Mouse (Mus musculus) hindbrain, embryonic 15.5 days (tissue): ENCODE results near the gene Phlda3. TPM values are rescaled to one million over a fixed set of nuclear protein-coding genes. Genes with fewer than 3 reads are reported as not detected.

ENCODE experiments used
- ATAC-seq: fragments of 200-750 bp; cut with Nextera tagmentation; 2 replicates; pipeline ENCODE4 v1.8.0; 2017; ENCODE audit warnings: low read depth, moderate number of reproducible peaks, moderate TSS enrichment; ENCODE audit not compliant: low FRiP score
- H3K27ac ChIP-seq: fragments of 300-500 bp; sonication (generic); replicated peaks from 2 replicates; pipeline ENCODE4 v1.5.1; 2015; ENCODE audit warnings: mild to moderate bottlenecking, inconsistent platforms
- H3K27me3 ChIP-seq: fragments of 300-500 bp; sonication (generic); 2 replicates; pipeline ENCODE4 v1.6.1; 2015; ENCODE audit warnings: control low read depth, inconsistent platforms
- H3K36me3 ChIP-seq: fragments of 300-500 bp; sonication (generic); 2 replicates; pipeline ENCODE4 v1.6.1; 2015; ENCODE audit warnings: control low read depth, inconsistent platforms
- H3K4me1 ChIP-seq: fragments of 300-500 bp; sonication (generic); replicated peaks from 2 replicates; pipeline ENCODE4 v1.6.1; 2015; ENCODE audit warnings: control low read depth, inconsistent platforms
- H3K4me2 ChIP-seq: fragments of 300-500 bp; sonication (generic); 2 replicates; pipeline ENCODE4 v1.6.1; 2015; ENCODE audit warnings: moderate library complexity, mild to moderate bottlenecking, inconsistent platforms
- H3K4me3 ChIP-seq: fragments of 300-500 bp; sonication (generic); 2 replicates; pipeline ENCODE4 v1.5.1; 2015; ENCODE audit warnings: mild to moderate bottlenecking, inconsistent platforms
- H3K9ac ChIP-seq: fragments of 300-500 bp; sonication (generic); 2 replicates; pipeline ENCODE4 v1.6.1; 2015; ENCODE audit warnings: inconsistent platforms
- H3K9me3 ChIP-seq: fragments of 300-500 bp; sonication (generic); 2 replicates; pipeline ENCODE4 v1.6.1; 2016; ENCODE audit warnings: control low read depth, inconsistent platforms
- WGBS: fragments of 180-500 bp; shearing (Covaris S2); methylation state at CpG from one replicate; pipeline ENCODE4 v1.1.7; 2015; 5-methylcytosine and 5-hydroxymethylcytosine counted together
- polyA plus RNA-seq: library from polyadenylated mRNA; unstranded; fragments of >200 nt; fragmentation: Nextera tagmentation; extraction: Ambion mirVana; gene quantifications from 2 replicates; pipeline ENCODE4 v1.2.1, GENCODE M21; 2015

Phlda3 gene
- polyA plus RNA-seq, 1 experiment from 2014 or later, result 39.9 TPM

DNA sequence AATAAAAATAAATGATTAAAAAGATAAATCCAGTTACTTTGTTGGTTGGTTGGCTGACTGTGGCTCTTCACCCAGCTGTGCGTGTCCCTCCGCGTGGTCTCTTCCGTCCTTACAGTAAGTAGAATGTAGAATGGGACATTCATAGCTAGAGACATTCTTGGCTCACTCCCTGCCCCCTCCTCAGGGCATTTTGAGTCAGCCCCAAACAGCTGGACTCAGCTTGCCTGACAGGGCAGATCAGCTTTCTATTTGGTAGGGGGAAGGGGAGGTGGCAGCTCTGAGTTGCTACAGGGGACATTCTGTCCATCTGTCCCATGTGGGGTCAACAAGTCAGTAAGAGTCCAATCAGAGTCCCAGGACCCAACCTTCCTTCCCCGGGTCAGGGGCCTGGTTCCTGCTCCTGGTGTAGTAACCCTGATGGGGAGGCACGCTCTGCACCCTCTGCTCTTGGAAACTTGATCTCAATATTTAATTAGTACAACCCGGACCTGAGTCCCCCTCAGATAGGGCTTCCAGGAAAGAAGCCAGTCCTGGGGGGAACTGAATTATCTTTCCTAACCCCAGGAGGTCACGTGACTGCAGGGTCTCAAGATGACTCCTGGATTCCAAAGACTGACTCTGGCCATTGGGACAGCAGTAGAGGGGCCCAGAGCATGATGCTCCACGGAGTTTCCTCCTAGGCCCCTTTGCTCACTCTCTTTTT lies 2.3 kb upstream of the Phlda3 start:
- Histone ChIP-seq H3K9me3 (no peaks in the 10 kb centered on the region), H3K36me3 (no peaks in the 10 kb centered on the region), H3K9ac (no peak overlapping the region), H3K4me3 (no peak overlapping the region), H3K4me1 (peaks cover 24% of the 10 kb centered on the region), H3K27ac (no peak overlapping the region), H3K27me3 (no peaks in the 10 kb centered on the region), H3K4me2 (no peak overlapping the region)
- ATAC-seq, result no peak
- WGBS, result 79% methylated on average over 9 of the region's 9 CpGs

GRCm38 (mm10) chr1:135764206-135764528 lies 1.8 kb upstream of the Phlda3 start:
- H3K36me3 ChIP-seq, result no peaks in the 10 kb centered on the region
- H3K4me2 ChIP-seq, result no peak overlapping the region
- H3K4me1 ChIP-seq, result peaks cover 24% of the 10 kb centered on the region
- no peak overlapping the region for H3K9ac ChIP-seq
- 85% methylated on average over 2 of the region's 2 CpGs for WGBS
- H3K27me3 ChIP-seq, result no peaks in the 10 kb centered on the region
- H3K9me3 ChIP-seq, result no peaks in the 10 kb centered on the region
- no peak overlapping the region for H3K4me3 ChIP-seq
- no peak for ATAC-seq
- H3K27ac ChIP-seq, result no peak overlapping the region

DNA sequence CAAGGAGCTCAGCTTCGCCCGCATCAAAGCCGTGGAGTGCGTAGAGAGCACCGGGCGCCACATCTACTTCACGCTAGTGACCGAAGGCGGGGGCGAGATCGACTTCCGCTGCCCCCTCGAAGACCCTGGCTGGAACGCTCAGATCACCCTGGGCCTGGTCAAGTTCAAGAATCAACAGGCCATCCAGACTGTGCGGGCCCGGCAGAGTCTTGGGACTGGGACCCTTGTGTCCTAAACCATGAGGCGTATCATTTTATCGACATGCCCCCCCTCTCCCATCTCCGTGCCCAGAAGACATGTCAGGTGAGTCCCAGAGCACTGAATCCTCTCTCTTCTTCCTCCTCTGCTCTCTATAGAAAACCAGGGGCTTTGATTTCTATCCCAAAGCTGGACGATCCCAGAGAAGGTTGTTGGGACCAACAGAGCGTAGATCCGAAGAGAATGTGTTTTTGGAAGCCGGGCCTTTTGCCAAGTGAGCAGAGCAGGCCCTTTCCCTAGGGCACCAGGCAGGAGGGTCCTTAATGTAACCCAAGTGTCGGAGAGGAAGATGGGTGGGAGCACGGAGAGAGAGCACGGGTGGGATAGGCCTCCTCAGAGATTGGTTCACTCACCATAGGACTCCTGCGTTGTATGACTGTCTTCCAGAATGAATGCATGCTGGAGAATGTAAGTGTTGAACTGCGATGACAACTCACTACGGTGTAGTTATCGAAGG lies 830 bp downstream of the Phlda3 start:
- peaks cover 34% of the 10 kb centered on the region for H3K4me1 ChIP-seq
- H3K4me3 ChIP-seq, result peak overlapping the region; percentile 59
- peak overlapping the region; percentile 98 for H3K4me2 ChIP-seq
- no peaks in the 10 kb centered on the region for H3K27me3 ChIP-seq
- no peaks in the 10 kb centered on the region for H3K36me3 ChIP-seq
- H3K9ac ChIP-seq, result peak overlapping the region; percentile 84
- ATAC-seq, result 0 out of 2 replicates have a peak, but pooled peaks have one; percentile 3
- peak overlapping the region; percentile 68 for H3K27ac ChIP-seq
- H3K9me3 ChIP-seq, result no peaks in the 10 kb centered on the region
- WGBS, result 29% methylated on average over 30 of the region's 30 CpGs

DNA sequence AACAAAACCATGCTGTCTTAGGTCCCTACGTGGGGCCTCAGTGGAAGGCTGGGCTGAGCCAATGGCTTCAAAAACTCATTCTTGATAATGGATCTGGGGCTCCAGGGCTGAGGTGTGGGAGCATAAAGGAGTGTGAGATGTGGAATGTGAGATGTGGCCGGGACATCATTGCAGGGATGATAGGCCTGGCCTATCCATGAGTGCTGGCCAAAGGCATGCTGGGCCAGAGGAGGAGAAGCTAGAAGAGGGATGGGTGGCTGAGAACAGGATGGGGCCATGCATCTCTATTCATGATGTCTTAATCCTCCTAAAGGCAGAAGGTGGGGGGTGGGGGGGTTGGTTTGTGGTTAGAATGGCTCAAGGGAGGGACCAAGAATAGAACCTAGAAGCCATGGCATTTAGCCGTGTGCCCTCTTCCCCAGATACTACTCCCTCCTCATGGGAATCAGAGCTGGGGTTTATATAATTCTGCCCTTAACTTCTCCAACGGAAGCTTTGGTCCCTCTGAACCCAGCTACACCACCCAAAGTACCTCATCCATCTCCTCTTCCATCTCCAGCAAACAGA lies 1.5 kb downstream of the Phlda3 start:
- no peaks in the 10 kb centered on the region for H3K36me3 ChIP-seq
- peak overlapping the region; percentile 98 for H3K4me2 ChIP-seq
- peak overlapping the region; percentile 84; the same call in 1 of the 2 replicates for H3K9ac ChIP-seq
- no peak for ATAC-seq
- peaks cover 40% of the 10 kb centered on the region for H3K4me1 ChIP-seq
- H3K9me3 ChIP-seq, result no peaks in the 10 kb centered on the region
- 87% methylated on average over 4 of the region's 4 CpGs for WGBS
- no peak overlapping the region for H3K27ac ChIP-seq
- H3K27me3 ChIP-seq, result no peaks in the 10 kb centered on the region
- peak overlapping the region; percentile 59 for H3K4me3 ChIP-seq

GRCm38 (mm10) chr1:135768400-135768799 lies 2.5 kb downstream of the Phlda3 start:
- no peak overlapping the region for H3K27ac ChIP-seq
- H3K9ac ChIP-seq, result no peak overlapping the region
- no peaks in the 10 kb centered on the region for H3K9me3 ChIP-seq
- 94% methylated on average over 2 of the region's 2 CpGs for WGBS
- no peak overlapping the region for H3K4me3 ChIP-seq
- H3K4me2 ChIP-seq, result no peak overlapping the region
- no peaks in the 10 kb centered on the region for H3K27me3 ChIP-seq
- H3K4me1 ChIP-seq, result peaks cover 40% of the 10 kb centered on the region
- no peaks in the 10 kb centered on the region for H3K36me3 ChIP-seq
- no peak for ATAC-seq

GRCm38 (mm10) chr1:135770237-135770636 lies 4.3 kb downstream of the Phlda3 start:
- WGBS, result 73% methylated on average over 7 of the region's 7 CpGs
- Histone ChIP-seq H3K9ac (no peak overlapping the region), H3K36me3 (no peaks in the 10 kb centered on the region), H3K27ac (no peak overlapping the region), H3K4me3 (no peak overlapping the region), H3K4me1 (peaks cover 40% of the 10 kb centered on the region), H3K9me3 (no peaks in the 10 kb centered on the region), H3K27me3 (no peaks in the 10 kb centered on the region), H3K4me2 (no peak overlapping the region)
- ATAC-seq, result no peak

DNA sequence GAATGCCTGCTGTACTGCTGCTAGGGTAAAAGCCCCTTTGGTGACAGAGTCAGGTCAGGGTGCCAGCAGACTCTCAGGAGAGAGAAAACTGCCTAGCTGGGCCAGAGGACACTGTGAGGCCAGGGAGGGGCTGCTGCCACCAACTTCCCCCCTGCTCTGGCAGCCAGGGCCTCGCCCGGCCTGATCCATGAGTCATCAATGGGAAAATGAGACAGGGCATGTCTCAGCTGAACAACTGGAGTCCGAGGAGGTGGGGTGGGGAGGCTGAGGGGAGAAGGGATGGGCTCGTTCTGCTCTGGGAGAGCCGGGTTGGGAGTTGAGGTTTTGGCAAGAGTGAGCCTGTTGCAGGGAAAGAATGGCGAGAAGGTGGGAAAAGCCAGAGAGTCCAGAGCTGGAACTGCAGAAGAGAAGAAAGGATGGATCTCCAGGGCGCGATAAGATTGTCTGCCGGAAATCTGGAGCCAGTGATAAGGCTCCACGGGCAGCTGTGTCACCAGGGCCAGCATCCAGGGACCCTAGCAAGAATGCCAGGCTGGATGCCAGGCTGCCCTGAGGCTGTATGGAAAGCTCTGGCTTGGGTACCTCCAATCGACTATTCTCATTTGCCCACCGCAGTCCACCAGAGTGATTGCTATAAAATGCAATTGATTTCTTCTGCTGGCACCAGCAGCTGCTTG lies 5.1 kb downstream of the Phlda3 start:
- Histone ChIP-seq H3K9ac (no peak overlapping the region), H3K27ac (no peak overlapping the region), H3K36me3 (no peaks in the 10 kb centered on the region), H3K4me3 (no peak overlapping the region), H3K27me3 (no peaks in the 10 kb centered on the region), H3K4me2 (no peak overlapping the region), H3K9me3 (no peaks in the 10 kb centered on the region), H3K4me1 (peaks cover 34% of the 10 kb centered on the region)
- ATAC-seq, result 0 out of 2 replicates have a peak, but pooled peaks have one; percentile 48
- 48% methylated on average over 12 of the region's 12 CpGs for WGBS

DNA sequence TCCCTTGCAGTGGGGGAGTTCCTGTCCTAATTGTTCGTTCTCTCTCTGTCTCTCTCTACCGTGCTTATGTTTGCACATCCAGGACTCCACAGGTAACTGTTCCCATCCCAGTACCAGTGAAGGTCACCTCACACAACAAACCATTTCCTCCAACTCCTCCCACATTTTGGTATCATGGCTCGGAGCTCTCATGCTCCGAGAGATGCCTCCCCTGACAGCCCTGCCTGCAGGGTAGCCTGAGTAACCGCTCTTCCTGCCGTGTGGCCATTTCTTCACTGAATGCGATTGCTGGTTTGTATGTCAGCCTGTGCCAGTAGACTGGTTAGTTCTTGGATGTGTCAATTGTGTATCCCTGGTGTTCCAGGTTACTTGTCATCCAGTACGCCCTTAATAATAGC lies 5.7 kb downstream of the Phlda3 start:
- no peak overlapping the region for H3K9ac ChIP-seq
- no peak overlapping the region for H3K27ac ChIP-seq
- WGBS, result 53% methylated on average over 8 of the region's 8 CpGs
- no peak overlapping the region for H3K4me2 ChIP-seq
- no peak overlapping the region for H3K4me3 ChIP-seq
- no peak for ATAC-seq
- no peaks in the 10 kb centered on the region for H3K36me3 ChIP-seq
- no peaks in the 10 kb centered on the region for H3K9me3 ChIP-seq
- H3K27me3 ChIP-seq, result no peaks in the 10 kb centered on the region
- peaks cover 30% of the 10 kb centered on the region for H3K4me1 ChIP-seq

DNA sequence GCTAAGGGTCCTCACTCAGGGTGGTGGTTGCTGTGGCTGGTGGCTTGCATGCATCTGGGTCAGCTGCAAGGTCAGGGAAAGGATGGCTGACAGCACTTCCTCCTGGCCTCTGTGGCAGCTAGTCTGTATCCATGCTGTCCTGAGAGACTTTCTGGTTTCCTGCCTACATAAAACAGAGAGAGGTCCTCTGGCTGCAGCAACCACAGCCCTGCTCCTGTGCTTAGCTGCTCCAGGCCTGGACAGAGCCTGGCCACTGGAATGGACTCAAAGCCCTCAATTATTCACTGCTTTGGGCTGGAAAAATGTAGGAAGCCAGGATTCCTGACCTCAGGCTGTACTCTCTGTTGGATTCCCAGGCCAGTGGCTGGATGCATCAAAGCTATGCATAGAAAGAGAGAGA lies 10.7 kb downstream of the Phlda3 start:
- Histone ChIP-seq H3K4me2 (no peak overlapping the region), H3K4me3 (no peak overlapping the region), H3K27ac (no peak overlapping the region), H3K9ac (no peak overlapping the region), H3K36me3 (no peaks in the 10 kb centered on the region), H3K9me3 (no peaks in the 10 kb centered on the region), H3K4me1 (peaks cover 15% of the 10 kb centered on the region), H3K27me3 (no peaks in the 10 kb centered on the region)
- no peak for ATAC-seq

GRCm38 (mm10) chr1:135777046-135777445 lies 11.1 kb downstream of the Phlda3 start:
- no peaks in the 10 kb centered on the region for H3K36me3 ChIP-seq
- no peaks in the 10 kb centered on the region for H3K9me3 ChIP-seq
- 90% methylated on average over 1 of the region's 1 CpGs for WGBS
- H3K27ac ChIP-seq, result no peak overlapping the region
- no peaks in the 10 kb centered on the region for H3K27me3 ChIP-seq
- H3K4me2 ChIP-seq, result no peak overlapping the region
- ATAC-seq, result no peak
- H3K4me1 ChIP-seq, result peaks cover 11% of the 10 kb centered on the region
- H3K9ac ChIP-seq, result no peak overlapping the region
- H3K4me3 ChIP-seq, result no peak overlapping the region

- Histone ChIP-seq H3K27me3 (no peaks in the 10 kb centered on the region), H3K27ac (no peak within 1 kb of the TSS), H3K4me1 (peaks cover 14% of the 10 kb centered on the region), H3K4me2 (no peak within 1 kb of the TSS), H3K9ac (no peak within 1 kb of the TSS), H3K36me3 (no peaks in the 10 kb centered on the region), H3K9me3 (no peaks in the 10 kb centered on the region), H3K4me3 (no peak within 1 kb of the TSS)
- peak; percentile 33; the same call in 1 of the 2 replicates for ATAC-seq
- 29% methylated on average over 22 of the region's 22 CpGs for WGBS
Observed at GRCm38 (mm10) chr1:135778780-135779535, 13.0 kb downstream of the Phlda3 start, which contains the start of gene Tnni1. Gene Tnni1 (plus strand): TSS chr1:135779434.
